Mouse (Mus musculus) embryonic facial prominence, embryonic 15.5 days (tissue): ENCODE measurements around the gene Milr1. TPM values are rescaled to one million over a fixed set of nuclear protein-coding genes. Genes with fewer than 3 reads are reported as not detected.

ENCODE experiments used
- ATAC-seq: fragments of 200-750 bp; cut with Nextera tagmentation; 2 replicates; pipeline ENCODE4 v1.8.0; 2017; ENCODE audit warnings: low read depth, moderate TSS enrichment; ENCODE audit not compliant: insufficient number of reproducible peaks, low FRiP score, low TSS enrichment
- H3K27ac ChIP-seq: fragments of 300-500 bp; sonication (generic); replicated peaks from 2 replicates; pipeline ENCODE4 v1.5.1; 2015; ENCODE audit warnings: mild to moderate bottlenecking, inconsistent platforms
- H3K27me3 ChIP-seq: fragments of 300-500 bp; sonication (generic); 2 replicates; pipeline ENCODE4 v1.6.1; 2015; ENCODE audit warnings: inconsistent platforms
- H3K36me3 ChIP-seq: fragments of 300-500 bp; sonication (generic); 2 replicates; pipeline ENCODE4 v1.6.1; 2015; ENCODE audit warnings: mild to moderate bottlenecking, inconsistent platforms
- H3K4me1 ChIP-seq: fragments of 300-500 bp; sonication (generic); 2 replicates; pipeline ENCODE4 v1.6.1; 2015; ENCODE audit warnings: inconsistent platforms
- H3K4me2 ChIP-seq: fragments of 300-500 bp; sonication (generic); replicated peaks from 2 replicates; pipeline ENCODE4 v1.6.1; 2015; ENCODE audit warnings: mild to moderate bottlenecking, inconsistent platforms
- H3K4me3 ChIP-seq: fragments of 300-500 bp; sonication (generic); replicated peaks from 2 replicates; pipeline ENCODE4 v1.5.1; 2015; ENCODE audit warnings: mild to moderate bottlenecking, inconsistent platforms
- H3K9ac ChIP-seq: fragments of 300-500 bp; sonication (generic); 2 replicates; pipeline ENCODE4 v1.6.1; 2015; ENCODE audit warnings: inconsistent platforms
- H3K9me3 ChIP-seq: fragments of 300-500 bp; sonication (generic); replicated peaks from 2 replicates; pipeline ENCODE4 v1.6.1; 2016; ENCODE audit warnings: inconsistent platforms
- WGBS: fragments of 180-500 bp; shearing (Covaris S2); methylation state at CpG from one replicate; pipeline ENCODE4 v1.1.7; 2015; 5-methylcytosine and 5-hydroxymethylcytosine counted together
- microRNA-seq: library from miRNA; unstranded; fragments of <30 nt; microRNA quantifications from one replicate; pipeline ENCODE4, GENCODE M21; 2016; ENCODE audit warnings: borderline number of aligned reads
- polyA plus RNA-seq: library from polyadenylated mRNA; unstranded; fragments of >200 nt; fragmentation: Nextera tagmentation; extraction: Ambion mirVana; gene quantifications from 2 replicates; pipeline ENCODE4 v1.2.1, GENCODE M21; 2015

Gene Milr1
- polyA plus RNA-seq, 1 experiment from 2014 or later, result 2.6 TPM

- H3K36me3 ChIP-seq, result peaks cover 91% of the 10 kb centered on the region
- WGBS, result 97% methylated on average over 2 of the region's 2 CpGs
Measured at GRCm38 (mm10) chr11:106815331-106815730, 64.3 kb downstream of the Milr1 start.

GRCm38 (mm10) chr11:106815761-106816160, 64.7 kb downstream of the Milr1 start:
- Histone ChIP-seq H3K9ac (no peak overlapping the region), H3K36me3 (peaks cover 89% of the 10 kb centered on the region), H3K27ac (no peak overlapping the region), H3K27me3 (no peaks in the 10 kb centered on the region), H3K4me1 (peaks cover 17% of the 10 kb centered on the region; the same call in 1 of the 2 replicates), H3K4me2 (no peak overlapping the region), H3K4me3 (no peak overlapping the region), H3K9me3 (no peaks in the 10 kb centered on the region)
- ATAC-seq, result no peak
- WGBS, result 54% methylated on average over 2 of the region's 2 CpGs

More at GRCm38 (mm10) chr11:106815331-106815730, 64.3 kb downstream of the Milr1 start:
- no peak overlapping the region for H3K9ac ChIP-seq
- no peaks in the 10 kb centered on the region for H3K27me3 ChIP-seq
- no peak overlapping the region for H3K4me3 ChIP-seq
- no peaks in the 10 kb centered on the region for H3K9me3 ChIP-seq
- H3K27ac ChIP-seq, result no peak overlapping the region
- H3K4me2 ChIP-seq, result no peak overlapping the region
- peaks cover 17% of the 10 kb centered on the region; the same call in 1 of the 2 replicates for H3K4me1 ChIP-seq
- no peak for ATAC-seq

GRCm38 (mm10) chr11:106816316-106816715, 65.3 kb downstream of the Milr1 start:
- H3K9me3 ChIP-seq, result no peaks in the 10 kb centered on the region
- no peak overlapping the region for H3K4me3 ChIP-seq
- peaks cover 90% of the 10 kb centered on the region for H3K36me3 ChIP-seq
- peaks cover 22% of the 10 kb centered on the region; the same call in 1 of the 2 replicates for H3K4me1 ChIP-seq
- H3K27me3 ChIP-seq, result no peaks in the 10 kb centered on the region
- no peak overlapping the region for H3K4me2 ChIP-seq
- 55% methylated on average over 7 of the region's 7 CpGs for WGBS
- no peak for ATAC-seq
- no peak overlapping the region for H3K9ac ChIP-seq
- no peak overlapping the region for H3K27ac ChIP-seq

GRCm38 (mm10) chr11:106817156-106817555, 66.1 kb downstream of the Milr1 start:
- no peak for ATAC-seq
- H3K36me3 ChIP-seq, result peaks cover 86% of the 10 kb centered on the region

GRCm38 (mm10) chr11:106817808-106818207, 66.8 kb downstream of the Milr1 start:
- no peak overlapping the region for H3K27ac ChIP-seq
- ATAC-seq, result no peak
- no peak overlapping the region for H3K4me2 ChIP-seq
- H3K9ac ChIP-seq, result no peak overlapping the region
- H3K4me1 ChIP-seq, result peaks cover 23% of the 10 kb centered on the region; the same call in 1 of the 2 replicates
- no peak overlapping the region for H3K4me3 ChIP-seq
- no peaks in the 10 kb centered on the region for H3K9me3 ChIP-seq
- 82% methylated on average over 6 of the region's 6 CpGs for WGBS
- no peaks in the 10 kb centered on the region for H3K27me3 ChIP-seq
- H3K36me3 ChIP-seq, result peaks cover 87% of the 10 kb centered on the region

More at GRCm38 (mm10) chr11:106817156-106817555, 66.1 kb downstream of the Milr1 start:
- H3K4me3 ChIP-seq, result no peak overlapping the region
- WGBS, result 73% methylated on average over 3 of the region's 3 CpGs
- no peak overlapping the region for H3K9ac ChIP-seq
- no peak overlapping the region for H3K4me2 ChIP-seq
- no peaks in the 10 kb centered on the region for H3K9me3 ChIP-seq
- no peaks in the 10 kb centered on the region for H3K27me3 ChIP-seq
- H3K4me1 ChIP-seq, result peaks cover 23% of the 10 kb centered on the region; the same call in 1 of the 2 replicates
- H3K27ac ChIP-seq, result no peak overlapping the region

GRCm38 (mm10) chr11:106818341-106818740, 67.3 kb downstream of the Milr1 start:
- no peak overlapping the region for H3K4me2 ChIP-seq
- no peak overlapping the region for H3K4me3 ChIP-seq
- ATAC-seq, result no peak
- no peaks in the 10 kb centered on the region for H3K27me3 ChIP-seq
- H3K9me3 ChIP-seq, result no peaks in the 10 kb centered on the region
- H3K36me3 ChIP-seq, result peaks cover 87% of the 10 kb centered on the region
- peaks cover 23% of the 10 kb centered on the region; the same call in 1 of the 2 replicates for H3K4me1 ChIP-seq
- no peak overlapping the region for H3K9ac ChIP-seq
- peak overlapping the region; percentile 17; the same call in 1 of the 2 replicates for H3K27ac ChIP-seq
- 48% methylated on average over 9 of the region's 9 CpGs for WGBS

Small RNAs within 50 kb of the gene (microRNA-seq; reads per million reads assigned to microRNA genes)
- gene Gm25994, result not detected
- gene Mir3064, result 8.4 reads per million, percentile 27 among the genes with 10 or more reads in this experiment

Other genes with a start within 250 kb of the Milr1 start
- 11.7 and 11.9 TPM in 2 replicates for gene Tex2, start 137.8 kb upstream of the Milr1 start, polyA plus RNA-seq
- gene Pecam1, start 598 bp upstream of the Milr1 start, polyA plus RNA-seq, result 43.6 and 43.7 TPM in 2 replicates
- gene Polg2, start 28.3 kb downstream of the Milr1 start, polyA plus RNA-seq, result 12.7 and 13.8 TPM in 2 replicates
- gene Ddx5, start 38.0 kb downstream of the Milr1 start, polyA plus RNA-seq, result 297 and 314 TPM in 2 replicates
- 23.1 and 23.6 TPM in 2 replicates for gene Cep95, start 38.0 kb downstream of the Milr1 start, polyA plus RNA-seq
- gene Smurf2, start 169.5 kb downstream of the Milr1 start, polyA plus RNA-seq, result 13.1 and 13.2 TPM in 2 replicates
- 244 and 280 TPM in 2 replicates for gene Kpna2, start 248.3 kb downstream of the Milr1 start, polyA plus RNA-seq